Mouse (Mus musculus) liver, embryonic 12.5 days (tissue): ENCODE results near the gene Olfr1406. TPM values are rescaled to one million over a fixed set of nuclear protein-coding genes. Genes with fewer than 3 reads are reported as not detected.

Experiments used
- polyA plus RNA-seq: library from polyadenylated mRNA; unstranded; fragments of >200 nt; fragmentation: Nextera tagmentation; extraction: Ambion mirVana; gene quantifications from 2 replicates; pipeline ENCODE4 v1.2.1, GENCODE M21; 2016

Olfr1406 gene
- polyA plus RNA-seq, 1 experiment from 2014 or later, result not detected

Other genes with a start within 250 kb of the Olfr1406 start
- gene Olfr16, start 240.2 kb downstream of the Olfr1406 start, polyA plus RNA-seq, result not detected in 2 replicates
- gene Olfr1408, start 53.3 kb downstream of the Olfr1406 start, polyA plus RNA-seq, result not detected in 2 replicates
- not detected in 2 replicates for gene Olfr218, start 7.2 kb upstream of the Olfr1406 start, polyA plus RNA-seq
- not detected in 2 replicates for gene Olfr1404, start 21.8 kb upstream of the Olfr1406 start, polyA plus RNA-seq
- 0.17 TPM in 1 of 2 replicates, not detected in the other for gene Fcer1a, start 36.6 kb upstream of the Olfr1406 start, polyA plus RNA-seq
- gene Olfr418, start 75.4 kb upstream of the Olfr1406 start, polyA plus RNA-seq, result not detected in 2 replicates
- gene Mptx2, start 87.1 kb upstream of the Olfr1406 start, polyA plus RNA-seq, result not detected in 2 replicates
- 54.2 and 56.5 TPM in 2 replicates for gene Ackr1, start 143.1 kb upstream of the Olfr1406 start, polyA plus RNA-seq
- gene Aim2, start 160.2 kb upstream of the Olfr1406 start, polyA plus RNA-seq, result 2.8 and 4.0 TPM in 2 replicates
- gene Cadm3, start 177.1 kb upstream of the Olfr1406 start, polyA plus RNA-seq, result 1.1 and 1.3 TPM in 2 replicates